Mouse (Mus musculus) monocyte, adult 5-6 weeks (primary cell): ENCODE measurements around the gene Ncoa5. TPM values are rescaled to one million over a fixed set of nuclear protein-coding genes. Genes with fewer than 3 reads are reported as not detected.

Experiments
- ATAC-seq: fragments of 153-309, 156-312 bp; replicated peaks from 2 replicates; pipeline ENCODE4 v1.8.0; 2017; ENCODE audit warnings: mild to moderate bottlenecking; ENCODE audit not compliant: low TSS enrichment, insufficient number of reproducible peaks, severe bottlenecking, poor library complexity, low FRiP score
- total RNA-seq: library from RNA; stranded (forward); fragments of 200-1000, 200-491, 200-594 nt; gene quantifications from 3 replicates; pipeline ENCODE4 v1.2.3, GENCODE M21; 2017

Ncoa5 gene
- total RNA-seq: 25.0 to 47.8 TPM (median 37.3 TPM) in 3 replicates

DNA sequence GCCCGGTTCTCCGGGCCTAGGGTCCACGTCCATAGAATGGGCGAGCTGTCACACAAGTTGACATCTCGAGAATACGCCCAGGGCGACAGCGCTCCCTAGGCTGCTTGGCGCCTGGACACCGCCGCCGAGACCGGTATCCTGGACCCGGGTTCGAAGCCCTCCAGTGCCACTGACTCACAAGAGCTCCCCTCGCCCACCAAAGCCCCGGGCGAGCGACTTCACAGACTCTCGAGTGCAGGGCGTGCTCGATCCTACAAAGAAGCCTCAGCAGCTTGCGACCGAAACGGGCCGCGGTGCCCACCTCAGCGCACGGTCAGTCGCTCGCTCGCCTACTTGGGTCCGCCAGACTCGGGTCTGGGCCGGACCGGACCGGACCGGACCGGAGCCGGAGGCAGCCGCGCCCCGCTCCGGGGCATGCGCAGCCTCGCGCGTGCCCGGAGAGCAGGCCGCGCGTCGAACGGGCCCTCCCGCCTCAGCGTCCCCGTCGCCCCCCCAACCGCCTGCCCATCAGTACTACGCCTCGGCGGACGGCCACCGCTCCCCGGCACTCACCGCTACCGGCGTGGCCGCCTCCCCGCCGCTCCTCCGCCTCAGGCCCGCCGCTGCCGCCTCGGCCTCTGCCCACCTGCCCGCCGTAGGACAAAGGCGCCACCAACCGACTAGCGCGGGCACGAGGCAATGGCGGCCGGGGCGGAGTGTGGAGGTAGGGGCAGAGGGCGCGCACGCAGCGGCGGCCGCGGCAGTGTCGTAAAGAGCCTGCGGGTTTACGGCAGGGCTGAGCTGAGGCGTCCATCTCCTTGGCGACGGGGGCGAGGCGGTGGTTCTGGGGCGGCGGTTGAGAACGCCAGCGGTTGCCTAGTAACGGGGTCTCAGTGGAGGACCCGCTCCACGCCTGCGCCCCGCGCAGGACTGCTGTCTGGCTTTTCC lies at the start of gene Ncoa5:
Ncoa5 (minus strand) TSS at position 737 of the 927 bp plus-strand sequence.
- ATAC-seq: peak; percentile 96

DNA sequence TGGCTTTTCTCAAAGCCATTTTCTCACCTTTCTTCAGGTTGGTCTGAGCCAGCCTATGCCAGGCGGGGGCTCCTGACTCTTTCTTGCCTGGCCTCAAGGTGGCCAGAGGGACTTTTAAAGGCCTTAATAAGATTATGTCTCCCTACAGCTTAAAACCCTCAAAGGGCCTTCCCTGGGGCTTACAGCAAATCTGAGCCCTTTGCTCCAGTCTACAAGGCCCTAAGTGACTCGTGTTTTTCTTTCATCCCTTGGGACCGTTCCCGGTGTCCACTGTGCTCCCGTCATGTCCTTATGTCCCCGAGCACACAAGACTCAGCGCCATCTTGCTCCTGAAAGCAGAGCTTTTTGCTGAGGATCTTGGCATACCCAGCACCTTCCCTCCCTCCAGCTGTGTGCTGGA lies 46.6 kb upstream of the Ncoa5 start:
- no peak for ATAC-seq

DNA sequence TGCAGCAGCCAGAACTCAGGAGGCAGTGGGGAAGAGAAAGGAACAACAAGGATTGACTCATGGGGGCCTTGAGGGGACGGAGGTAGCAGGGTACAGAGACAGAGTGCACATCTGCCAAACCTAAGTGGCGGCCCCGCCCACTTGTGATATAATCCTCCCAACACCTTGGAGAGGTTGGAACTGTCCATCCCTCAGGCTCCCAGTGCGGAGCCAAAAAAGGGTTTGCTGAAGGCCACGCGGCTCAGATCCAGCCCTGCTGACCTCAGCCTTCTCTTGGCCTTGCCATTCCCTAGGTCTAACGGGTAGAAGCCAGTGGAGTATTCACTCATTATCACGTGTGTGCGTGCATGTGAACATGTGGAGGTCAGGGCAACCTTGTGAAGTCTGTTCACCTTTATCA lies 46.0 kb upstream of the Ncoa5 start:
- no peak for ATAC-seq

DNA sequence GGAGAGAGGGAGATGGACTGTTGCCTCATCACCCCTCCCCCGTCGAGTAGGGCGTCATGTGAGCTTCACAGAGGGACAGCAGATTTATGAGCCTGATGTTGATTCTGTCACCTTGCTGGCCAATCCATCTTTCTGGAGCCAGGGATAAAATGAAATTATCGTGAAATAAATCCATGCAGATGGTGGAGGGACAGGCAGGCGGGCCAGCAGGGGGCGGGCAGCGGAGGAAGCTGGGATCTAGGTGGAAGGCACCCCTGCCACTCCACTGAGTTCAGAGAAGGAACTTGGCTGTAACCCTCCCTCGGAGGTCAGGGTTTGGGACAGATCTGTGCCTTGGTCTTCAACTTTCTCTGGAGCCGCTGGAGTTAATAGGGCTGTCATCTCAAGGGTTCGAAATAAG lies 43.9 kb upstream of the Ncoa5 start:
- no peak for ATAC-seq

DNA sequence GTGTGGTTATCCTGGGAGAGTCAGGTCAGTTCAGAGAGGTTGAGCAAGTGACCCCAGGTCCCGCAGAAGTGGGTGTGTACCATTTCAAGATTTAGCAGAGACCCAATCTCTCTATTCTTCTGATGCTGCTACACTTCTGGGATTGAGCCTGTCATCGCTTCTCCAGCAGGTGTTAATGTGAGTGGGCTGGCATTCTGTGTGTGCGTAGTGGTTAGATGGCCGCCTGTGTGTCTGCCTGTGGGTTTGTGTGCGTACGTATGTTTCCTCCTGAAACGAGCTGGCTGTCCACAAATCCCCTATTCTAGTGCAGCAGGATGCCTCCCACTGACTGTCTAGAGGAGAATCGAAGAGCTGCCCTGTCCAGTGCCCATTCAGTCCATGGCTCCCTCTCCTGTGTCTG lies 43.4 kb upstream of the Ncoa5 start:
- no peak for ATAC-seq

DNA sequence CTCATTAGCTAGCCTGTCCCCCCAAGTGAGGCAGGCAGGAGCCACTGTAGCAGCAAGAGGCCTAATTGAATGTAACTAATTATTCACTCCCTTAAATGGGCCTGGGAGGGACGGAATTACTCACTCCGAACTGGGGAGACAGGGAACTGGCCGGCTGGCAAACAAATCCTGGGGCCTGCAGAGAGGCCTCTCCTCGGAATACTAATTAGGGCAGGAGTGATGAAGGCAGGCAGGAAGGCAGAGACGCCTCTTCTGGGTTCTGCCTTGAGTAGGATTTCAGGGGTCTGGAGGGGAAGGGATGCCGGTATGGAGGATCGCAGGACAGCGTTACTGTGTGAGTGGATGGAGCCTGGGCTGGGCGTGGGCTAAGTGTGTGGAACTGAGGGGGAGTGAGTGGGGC lies 42.4 kb upstream of the Ncoa5 start:
- ATAC-seq: no peak

DNA sequence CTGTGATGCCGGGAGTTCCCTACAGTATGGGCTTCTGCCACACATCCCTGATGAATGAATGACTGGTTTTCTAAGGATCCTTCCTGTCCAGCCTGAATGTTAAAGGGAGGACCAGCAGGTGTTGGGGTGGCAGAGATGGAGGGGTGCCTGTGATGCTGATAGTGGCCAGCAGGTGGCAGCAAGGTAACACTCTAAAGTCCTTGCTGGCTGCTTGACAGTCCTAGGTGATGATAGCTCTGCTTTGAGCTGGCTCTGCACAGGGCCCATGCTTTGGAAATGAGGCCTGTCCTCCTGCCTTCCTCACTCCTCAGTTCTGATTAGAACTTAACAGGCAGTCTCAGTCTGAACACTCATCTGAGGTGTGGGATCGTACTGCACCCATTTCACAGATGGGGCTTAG lies 40.3 kb upstream of the Ncoa5 start:
- peak; percentile 82 for ATAC-seq

DNA sequence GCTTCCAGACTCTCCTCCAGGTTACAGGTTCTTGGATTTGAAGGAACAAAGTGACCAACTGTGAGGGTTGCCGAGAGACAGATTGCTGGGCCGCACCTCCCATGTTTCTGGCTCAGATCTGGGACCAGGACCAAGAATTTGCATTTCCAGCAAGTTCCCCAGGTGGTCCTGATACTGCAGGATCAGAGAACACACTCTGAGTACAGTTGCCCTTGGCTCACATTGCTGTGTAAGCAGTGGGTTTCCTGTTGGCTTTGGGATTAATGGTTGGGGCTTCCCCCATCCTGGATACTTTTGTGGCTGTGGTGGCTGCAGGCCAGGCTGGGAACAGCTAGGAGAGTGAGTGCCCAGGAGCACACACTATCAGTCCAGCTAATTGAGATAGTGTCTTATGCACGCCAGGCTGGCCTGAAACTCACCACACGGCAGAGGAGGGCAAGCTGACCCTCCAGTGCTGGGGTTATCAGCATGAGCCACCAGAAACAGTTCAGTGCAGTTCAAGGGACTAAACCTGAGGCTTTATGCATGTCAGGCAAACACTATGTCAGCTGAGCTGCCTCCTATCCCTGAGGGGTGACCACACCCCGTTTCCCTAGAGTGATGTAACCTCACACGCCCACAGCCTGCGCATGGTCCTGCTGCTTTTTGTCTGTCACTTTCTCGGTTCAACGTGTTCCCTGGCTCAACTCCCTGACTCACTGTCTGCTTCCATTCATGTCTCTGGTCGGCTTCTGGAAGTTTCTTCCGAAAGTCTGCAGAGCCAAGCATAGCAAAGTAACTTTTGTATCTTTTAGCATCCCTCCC lies 39.6 kb upstream of the Ncoa5 start:
- no peak for ATAC-seq

DNA sequence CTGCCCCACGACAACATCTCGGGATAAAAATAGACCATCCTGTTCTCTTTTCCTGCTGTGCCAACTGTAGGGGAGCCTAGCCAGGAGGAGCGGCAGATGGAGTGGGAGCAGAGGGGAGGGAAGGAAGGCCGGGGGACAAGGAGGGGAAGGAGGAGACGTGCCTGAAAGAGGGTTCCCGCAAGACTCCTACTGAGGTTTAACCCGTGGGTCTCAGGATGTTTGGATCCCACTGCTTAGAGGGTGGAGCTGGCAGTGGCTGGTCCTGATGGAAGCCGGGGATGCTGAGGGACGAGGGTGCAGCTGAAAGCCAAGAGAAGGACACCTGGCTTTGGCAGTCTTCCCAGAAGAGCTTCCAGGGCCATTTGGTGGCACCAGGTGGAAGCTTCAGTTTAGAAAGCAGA lies 38.7 kb upstream of the Ncoa5 start:
- ATAC-seq: no peak

DNA sequence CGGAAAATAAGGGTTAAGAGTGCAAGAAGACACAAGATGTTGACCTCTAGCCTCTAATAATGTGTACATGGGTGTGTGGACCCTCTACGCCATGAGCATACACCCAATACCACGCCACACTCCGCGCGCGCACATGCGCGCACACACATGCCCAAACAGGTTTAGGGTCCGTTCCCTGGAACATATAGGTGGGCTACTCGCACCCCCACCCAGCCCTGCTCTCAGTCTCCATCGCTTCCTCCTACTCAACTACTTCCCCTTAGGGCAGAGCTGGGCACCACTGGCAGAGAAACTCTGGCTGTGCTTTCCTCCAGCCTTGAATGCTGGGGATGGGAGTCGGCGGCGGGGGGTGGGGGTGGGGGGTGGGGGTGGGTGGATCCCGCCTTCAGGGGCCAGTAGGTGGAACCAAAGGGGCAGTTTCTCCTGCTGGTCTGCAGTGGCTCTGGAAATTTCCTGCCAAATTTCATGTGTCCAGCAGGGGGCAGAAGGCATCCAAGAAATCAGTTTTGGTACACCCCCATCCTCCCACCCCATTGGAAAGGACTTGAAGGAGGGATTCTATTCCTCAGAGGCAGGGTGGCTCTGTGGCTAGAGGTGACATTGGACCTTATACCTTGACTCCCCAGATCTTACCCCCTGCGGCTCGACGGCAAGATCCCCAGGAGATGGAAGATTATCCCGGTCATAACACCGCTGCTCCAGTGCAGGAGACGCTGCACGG lies 35.6 kb upstream of the Ncoa5 start:
- no peak for ATAC-seq

DNA sequence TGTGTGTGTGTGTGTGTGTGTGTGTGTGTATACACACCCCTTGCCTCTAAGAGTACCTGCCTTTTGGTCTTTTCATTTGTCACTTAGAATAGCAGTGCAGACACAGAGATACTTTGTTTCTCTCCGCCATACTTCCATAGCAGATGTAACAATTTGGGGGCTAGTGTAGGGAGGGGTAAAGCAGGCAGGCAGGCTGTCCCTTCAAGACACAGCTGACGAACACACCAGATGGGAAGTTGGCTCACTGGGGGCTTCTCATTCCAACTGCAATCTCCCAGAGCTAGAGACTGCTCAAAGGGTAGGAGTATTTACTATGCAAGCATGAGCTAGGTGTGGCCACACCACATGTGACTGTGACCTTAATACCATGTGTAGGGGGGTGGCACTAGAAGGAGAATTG lies 34.1 kb upstream of the Ncoa5 start:
- no peak for ATAC-seq

DNA sequence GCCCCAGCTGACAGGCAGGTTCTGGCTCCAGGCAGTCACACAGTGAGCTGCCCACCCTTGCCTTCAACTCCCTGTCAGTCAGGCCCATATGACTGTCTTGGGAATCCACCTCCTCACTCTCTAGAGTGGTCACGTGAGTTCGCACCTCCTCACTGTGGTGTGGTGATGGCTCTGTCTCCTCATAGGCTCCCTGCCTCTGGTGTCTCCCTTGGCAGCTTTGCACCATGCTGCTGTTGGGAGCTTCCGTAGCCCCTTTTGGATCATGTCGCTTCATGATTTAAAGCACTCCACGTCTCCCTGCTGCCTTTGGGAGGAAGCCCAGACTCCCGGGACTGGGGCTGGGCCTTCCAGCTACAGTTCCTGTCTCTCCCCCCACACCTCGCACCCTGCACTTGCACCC lies 29.8 kb upstream of the Ncoa5 start:
- ATAC-seq: no peak

DNA sequence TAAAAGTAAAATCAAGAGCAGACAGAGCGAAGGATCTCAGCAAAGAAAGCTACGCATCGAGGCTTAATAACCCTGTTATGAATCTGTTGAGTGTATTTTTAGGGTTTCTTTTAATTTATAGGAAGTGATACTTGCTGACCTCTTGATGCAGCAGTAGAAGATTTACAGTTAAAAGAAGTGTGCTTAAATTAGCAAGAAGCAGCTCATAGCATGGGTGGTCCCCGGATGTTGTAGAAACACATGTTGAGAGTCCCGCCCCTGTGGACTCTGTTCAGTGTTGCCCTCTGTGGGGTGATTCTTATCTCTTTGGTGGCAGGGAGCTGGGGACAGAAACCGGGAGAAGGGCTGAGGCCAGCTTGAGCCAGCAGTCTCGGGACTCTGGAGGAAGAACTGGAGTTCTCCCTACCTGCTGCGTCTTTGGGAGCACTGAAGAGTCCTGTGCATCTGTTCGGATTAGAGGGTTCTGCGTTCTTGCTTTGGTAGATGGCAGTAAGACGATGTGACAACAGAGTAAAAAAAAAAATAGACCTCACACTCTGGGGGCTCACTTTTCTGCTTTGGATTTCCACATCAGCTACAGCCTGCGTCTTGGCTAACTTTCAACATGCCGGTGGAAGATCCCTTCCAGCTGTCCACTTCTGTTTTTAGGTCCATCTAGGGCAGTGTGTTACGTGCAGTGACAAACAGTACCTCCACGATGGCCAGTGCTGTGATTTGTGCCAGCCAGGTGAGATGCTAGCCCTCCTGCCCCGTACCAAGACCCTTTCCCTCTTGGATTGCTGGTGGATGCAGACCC lies 27.2 kb upstream of the Ncoa5 start:
- ATAC-seq: peak; percentile 31; the same call in 1 of the 2 replicates

DNA sequence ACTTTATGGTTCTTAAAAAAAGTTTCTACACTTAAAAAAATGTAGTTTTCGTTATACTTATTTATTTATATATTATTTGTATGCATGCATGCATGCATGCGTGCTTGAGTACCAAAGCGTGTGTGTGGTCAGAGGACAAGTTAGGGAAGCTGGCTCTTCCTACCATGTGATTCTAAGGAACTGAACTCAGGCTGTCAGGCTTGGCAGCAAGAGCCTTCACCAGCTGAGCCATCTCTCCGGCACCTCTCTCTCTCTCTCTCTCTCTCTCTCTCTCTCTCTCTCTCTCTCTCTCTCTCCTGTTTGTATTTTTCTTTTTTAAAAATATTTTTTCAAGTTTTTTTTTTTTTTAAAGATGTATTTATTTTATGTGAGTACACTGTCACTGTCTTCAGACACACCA lies 25.3 kb upstream of the Ncoa5 start:
- no peak for ATAC-seq

DNA sequence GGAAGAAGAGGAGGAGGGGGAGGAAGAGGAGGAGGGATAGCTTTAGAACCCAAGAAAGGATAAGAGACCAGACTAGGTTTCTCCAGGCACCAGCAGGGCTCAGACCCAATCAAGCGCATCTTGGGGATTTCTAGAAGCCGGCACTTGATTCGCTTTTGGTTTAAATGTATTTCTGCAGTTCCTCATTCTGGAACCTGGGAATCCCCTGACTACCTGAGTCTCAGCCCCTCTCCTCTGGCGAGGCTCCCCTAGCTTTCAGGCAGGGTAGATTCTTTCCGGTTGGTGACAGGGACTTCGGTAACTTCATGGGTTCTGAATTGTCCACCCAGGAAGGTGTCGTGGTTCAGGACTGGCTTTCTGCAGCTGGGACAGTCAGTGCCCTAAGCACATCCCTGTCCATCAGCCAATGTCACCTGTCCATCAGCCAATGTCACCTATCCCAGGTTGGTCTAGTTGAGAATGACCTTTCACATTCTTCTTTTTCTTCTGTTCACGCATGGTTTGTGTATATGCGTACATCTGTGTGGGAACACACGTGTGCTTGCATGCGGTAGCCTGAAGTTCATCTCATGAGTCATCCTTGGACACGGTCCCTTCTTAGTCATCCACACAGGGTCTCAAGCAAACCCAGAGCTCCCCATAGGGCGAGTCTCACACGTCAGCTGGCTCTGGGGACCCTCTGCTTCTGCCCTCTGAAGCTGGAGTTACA lies 21.9 kb upstream of the Ncoa5 start:
- ATAC-seq: no peak

DNA sequence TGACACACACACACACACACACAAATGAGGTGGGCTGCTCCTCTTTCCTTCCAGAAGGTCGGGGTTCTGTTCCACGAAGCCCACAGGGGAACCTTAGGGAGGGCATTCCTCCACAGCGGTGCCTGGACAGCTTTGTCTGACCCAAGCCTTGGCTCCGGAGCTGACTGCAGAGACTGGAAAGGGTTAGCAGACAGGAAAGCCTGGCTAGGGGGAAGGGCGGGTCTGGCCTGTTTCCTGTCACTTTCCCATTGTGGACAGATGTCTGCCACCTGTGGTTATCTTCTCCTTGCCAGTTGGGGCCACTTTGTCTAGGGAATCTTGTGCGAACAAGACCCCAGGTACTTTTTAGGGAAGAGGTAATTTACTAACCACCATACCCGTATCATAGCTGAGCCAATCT lies 21.2 kb upstream of the Ncoa5 start:
- no peak for ATAC-seq

DNA sequence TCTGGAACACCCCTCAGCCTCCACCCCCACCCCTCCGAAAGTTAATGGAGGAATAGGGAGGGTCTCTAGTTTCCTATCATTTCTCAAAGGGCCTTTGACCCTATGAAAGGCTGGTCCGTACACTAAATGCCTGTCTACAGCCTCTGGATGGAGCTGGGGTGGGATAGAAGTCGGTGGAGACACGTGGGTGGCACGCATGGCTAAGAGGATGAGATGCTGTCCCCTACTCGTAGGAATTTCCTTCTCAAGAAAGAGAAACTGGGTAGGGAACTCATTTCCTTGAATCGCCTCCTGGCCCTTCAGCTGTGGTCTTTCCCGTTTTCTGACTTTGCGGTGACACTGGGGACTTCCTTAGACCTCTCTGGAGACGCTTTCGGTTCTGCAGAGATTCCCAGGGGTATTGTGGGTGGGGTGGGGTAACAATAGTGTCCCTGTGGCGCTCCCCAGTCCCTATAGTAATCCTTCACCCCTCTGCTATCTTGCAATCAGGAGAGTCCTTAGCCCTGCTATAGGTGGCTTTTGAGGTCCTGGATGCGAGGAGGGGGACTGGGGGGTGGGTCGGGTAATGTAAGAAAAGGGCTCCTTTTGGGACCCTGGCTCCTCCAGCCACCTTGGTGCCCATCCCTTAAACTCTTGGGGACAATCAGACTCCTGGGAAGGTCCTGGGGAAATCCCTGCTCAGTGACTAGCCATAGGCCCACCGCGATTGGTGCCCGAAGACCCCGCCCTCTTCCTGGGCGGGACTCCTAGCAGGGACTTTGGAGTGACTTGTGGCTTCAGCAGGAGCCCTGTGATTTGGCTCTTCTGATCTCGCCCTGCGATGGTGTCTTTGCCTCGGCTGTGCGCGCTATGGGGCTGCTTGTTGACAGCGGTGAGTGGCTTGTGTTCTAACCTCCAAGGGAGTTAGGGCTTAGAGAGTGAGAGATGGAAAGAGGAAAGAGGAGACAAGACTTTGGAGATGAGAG lies 20.5 kb upstream of the Ncoa5 start, which contains the start of gene Cd40:
Cd40 (plus strand) TSS at position 740 of the 965 bp plus-strand sequence.
- ATAC-seq: peak; percentile 85
